Mouse (Mus musculus): ENCODE measurements around the gene Lamtor2.

Lamtor2 gene

DNA sequence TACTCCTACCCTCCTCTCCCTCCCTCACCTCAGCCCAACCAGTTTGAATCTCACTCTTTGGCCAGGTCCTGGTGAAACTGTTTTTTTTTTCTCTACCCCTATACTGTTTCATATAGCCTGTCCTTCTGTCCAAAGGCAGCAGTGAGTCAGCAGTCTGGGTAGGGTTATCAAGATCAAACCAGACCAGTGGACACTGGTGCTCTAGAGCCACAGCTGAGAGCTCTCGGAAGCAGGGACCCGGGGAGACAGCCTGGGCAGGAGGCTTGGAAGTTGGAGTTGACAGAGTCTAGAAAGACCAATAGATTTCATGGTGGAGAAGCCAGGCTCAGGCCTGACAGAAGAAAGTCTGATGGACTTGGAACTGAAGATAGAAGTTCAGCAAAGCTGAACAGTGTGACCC lies 15.7 kb upstream of the Lamtor2 start:
- no peak for DNase-seq (ENCODE audit: extremely low read depth, low read depth, low spot score)

GRCm38 (mm10) chr3:88567892-88568291 lies 15.0 kb upstream of the Lamtor2 start:
- DNase-seq (ENCODE audit: extremely low read depth, low read depth, low spot score) = no peak

GRCm38 (mm10) chr3:88566536-88567061 lies 13.7 kb upstream of the Lamtor2 start:
- no peak for DNase-seq (ENCODE audit: extremely low read depth, low read depth, low spot score)

- DNase-seq (ENCODE audit: extremely low read depth, low read depth, low spot score) = no peak
Measured at GRCm38 (mm10) chr3:88566116-88566515, 13.2 kb upstream of the Lamtor2 start.

- no peak for DNase-seq (ENCODE audit: extremely low read depth, low read depth, low spot score)
Measured at GRCm38 (mm10) chr3:88563966-88564365, 11.1 kb upstream of the Lamtor2 start.

DNA sequence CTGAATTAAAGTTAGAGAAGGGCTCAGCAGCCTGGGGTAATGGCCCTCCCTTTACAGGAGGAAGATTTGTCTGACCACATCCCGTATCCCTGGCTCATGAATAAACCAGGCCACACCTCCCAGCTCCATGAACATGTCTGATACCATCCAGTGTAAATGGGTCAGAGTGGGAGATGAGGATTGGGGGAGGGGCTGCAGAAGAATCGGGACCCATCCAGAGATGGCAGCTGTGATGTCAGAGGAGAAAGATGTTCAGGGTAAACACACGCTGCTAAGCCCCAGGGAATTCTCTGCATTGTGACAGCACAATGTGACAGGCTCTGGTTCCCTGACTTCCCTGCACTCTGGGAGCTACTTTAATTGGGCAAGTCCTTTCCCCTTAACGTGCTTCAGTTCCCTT lies 10.6 kb upstream of the Lamtor2 start:
- DNase-seq (ENCODE audit: extremely low read depth, low read depth, low spot score) = no peak

DNA sequence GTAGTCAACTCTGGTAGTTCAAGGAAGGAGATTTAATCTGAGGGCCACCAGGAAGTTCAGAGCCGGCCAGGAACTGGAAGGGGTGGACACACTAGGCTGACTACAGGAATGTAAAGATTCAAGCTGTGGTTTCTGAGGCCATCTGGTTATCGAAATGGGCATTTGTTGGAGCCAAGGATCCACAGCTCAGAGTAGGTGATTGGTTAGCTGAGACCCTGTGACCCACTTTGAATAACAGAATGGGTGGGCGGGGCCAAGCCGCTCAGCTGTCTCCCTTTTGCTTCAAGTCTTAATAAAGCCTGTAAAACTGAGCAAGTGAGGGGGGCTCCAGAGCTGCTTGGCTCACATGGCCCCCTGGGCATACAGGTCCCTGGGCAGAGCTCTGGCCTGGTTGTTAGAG lies 9.1 kb upstream of the Lamtor2 start:
- no peak for DNase-seq (ENCODE audit: extremely low read depth, low read depth, low spot score)

GRCm38 (mm10) chr3:88559596-88559995 lies 6.7 kb upstream of the Lamtor2 start:
- DNase-seq (ENCODE audit: extremely low read depth, low read depth, low spot score) = no peak

GRCm38 (mm10) chr3:88556616-88557015 lies 3.7 kb upstream of the Lamtor2 start:
- no peak for DNase-seq (ENCODE audit: extremely low read depth, low read depth, low spot score)

- DNase-seq (ENCODE audit: extremely low read depth, low read depth, low spot score) = no peak
Measured at GRCm38 (mm10) chr3:88555731-88556130, 2.9 kb upstream of the Lamtor2 start.

- DNase-seq (ENCODE audit: extremely low read depth, low read depth, low spot score) = no peak
Measured at GRCm38 (mm10) chr3:88555069-88555605, 2.3 kb upstream of the Lamtor2 start.

GRCm38 (mm10) chr3:88553880-88554586 lies 1.2 kb upstream of the Lamtor2 start:
- no peak for DNase-seq (ENCODE audit: extremely low read depth, low read depth, low spot score)

GRCm38 (mm10) chr3:88553525-88553879 lies 628 bp upstream of the Lamtor2 start, which contains the start of gene Ubqln4:
Gene Ubqln4, plus strand, starts transcription at chr3:88553758.
- no peak for DNase-seq (ENCODE audit: extremely low read depth, low read depth, low spot score)

- DNase-seq (ENCODE audit: extremely low read depth, low read depth, low spot score) = no peak
Measured at GRCm38 (mm10) chr3:88552082-88552645, 710 bp downstream of the Lamtor2 start.

DNA sequence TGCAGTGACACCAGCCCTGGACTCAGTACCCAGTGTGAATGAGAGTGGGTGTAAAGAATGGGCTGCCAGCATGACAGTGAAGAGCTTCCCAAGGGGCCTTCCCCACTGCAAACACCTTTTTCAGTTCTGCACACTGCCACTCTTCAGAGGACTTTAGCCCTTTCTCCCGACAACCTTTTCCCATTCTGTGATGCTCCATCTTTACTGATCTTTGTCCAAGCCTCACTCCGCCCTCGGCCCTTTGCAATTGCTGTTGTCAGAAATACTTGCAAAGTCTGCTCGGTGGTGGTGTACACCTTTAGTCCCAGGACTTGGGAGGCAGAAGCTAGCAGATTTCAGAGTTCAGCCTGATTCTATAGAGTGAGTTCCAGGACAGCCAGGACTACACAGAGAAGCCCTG lies 1.3 kb downstream of the Lamtor2 start:
- DNase-seq (ENCODE audit: extremely low read depth, low read depth, low spot score) = no peak

DNA sequence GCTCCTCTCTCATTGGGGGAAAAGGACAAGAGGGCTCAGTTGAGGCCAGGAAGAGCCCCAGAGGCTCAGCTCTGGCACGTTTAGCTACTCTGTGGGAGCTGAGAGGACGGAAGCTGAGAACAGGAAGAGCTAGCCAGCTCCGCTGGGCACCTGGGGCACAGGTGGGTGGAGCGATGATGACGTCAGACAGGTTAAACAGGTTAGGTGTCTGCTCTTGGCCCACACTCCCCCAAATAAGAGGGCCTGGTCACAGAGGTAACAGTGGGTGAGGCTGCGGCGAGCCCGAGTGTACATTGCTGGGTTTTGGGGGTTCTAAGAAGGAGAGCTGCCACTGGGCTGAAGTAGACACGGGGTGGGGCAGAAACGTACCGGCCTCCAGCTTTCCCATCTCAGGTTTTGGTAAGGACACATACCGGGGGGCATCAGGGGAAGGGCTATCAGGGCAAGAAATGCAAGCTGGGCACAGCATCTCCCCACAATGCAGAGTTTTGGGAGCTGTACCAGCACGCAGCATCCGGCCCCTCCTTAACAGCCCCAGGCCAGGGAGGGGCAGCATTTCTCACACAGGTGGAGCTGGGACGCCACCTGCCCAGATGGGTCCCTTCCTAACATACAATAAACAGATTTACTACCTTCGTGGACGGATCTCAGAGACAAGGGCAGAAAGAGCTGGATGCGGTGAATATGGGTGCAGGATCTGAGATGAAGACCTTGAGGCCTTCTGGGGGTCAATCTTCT lies 4.5 kb downstream of the Lamtor2 start, which contains the start of gene Rab25:
Rab25 (minus strand) TSS at position 121 of the 738 bp plus-strand sequence.
- peak; percentile 76 for DNase-seq (ENCODE audit: extremely low read depth, low read depth, low spot score)

DNA sequence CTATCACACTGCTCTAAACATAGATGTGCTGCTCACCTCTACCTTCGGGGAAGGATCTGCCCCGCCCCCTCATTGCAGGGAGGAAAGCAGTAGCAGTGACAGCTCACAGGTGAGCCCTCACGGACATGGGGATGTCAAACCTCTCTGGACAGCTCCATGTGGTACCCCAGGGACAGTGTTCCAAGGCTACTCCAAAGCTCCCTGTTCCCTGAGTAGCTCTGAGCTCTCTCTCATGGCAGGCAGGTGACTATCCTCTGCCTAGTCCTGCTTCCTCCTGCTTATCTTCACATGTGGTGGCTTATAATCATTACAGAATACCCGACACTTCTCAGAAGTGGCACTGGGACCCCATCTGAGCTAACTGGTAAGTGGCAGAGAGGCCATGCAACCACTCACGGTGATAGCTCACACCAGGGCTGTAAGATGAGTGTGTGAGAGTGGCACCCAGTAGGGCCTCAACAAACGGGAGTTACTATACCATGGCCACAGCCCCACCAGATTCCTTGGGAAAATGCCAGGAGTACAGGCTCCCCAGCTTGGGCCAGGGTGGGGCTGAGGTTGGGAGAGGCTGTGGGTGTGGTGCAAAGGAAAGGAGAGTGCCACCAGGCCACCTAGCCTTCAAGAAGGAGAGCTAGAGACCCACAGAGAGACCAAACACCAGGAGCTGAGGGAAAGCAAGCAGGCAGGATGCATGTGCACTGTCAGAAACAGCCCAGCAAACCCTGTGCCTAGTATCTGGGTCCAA lies 6.0 kb downstream of the Lamtor2 start:
- no peak for DNase-seq (ENCODE audit: extremely low read depth, low read depth, low spot score)

GRCm38 (mm10) chr3:88544955-88545591 lies 7.8 kb downstream of the Lamtor2 start:
- DNase-seq (ENCODE audit: extremely low read depth, low read depth, low spot score) = no peak

- no peak for DNase-seq (ENCODE audit: extremely low read depth, low read depth, low spot score)
Measured at GRCm38 (mm10) chr3:88544514-88544913, 8.4 kb downstream of the Lamtor2 start.

GRCm38 (mm10) chr3:88543651-88544410 lies 9.0 kb downstream of the Lamtor2 start:
- DNase-seq (ENCODE audit: extremely low read depth, low read depth, low spot score) = no peak
